Mouse (Mus musculus) layer of hippocampus, adult 9-11 months (tissue): Measurements from ENCODE around the gene Ttc21a.

Experiments used
- DNase-seq: peaks from one replicate; pipeline ENCODE4 v3.0.0; 2022

The Ttc21a gene

DNA sequence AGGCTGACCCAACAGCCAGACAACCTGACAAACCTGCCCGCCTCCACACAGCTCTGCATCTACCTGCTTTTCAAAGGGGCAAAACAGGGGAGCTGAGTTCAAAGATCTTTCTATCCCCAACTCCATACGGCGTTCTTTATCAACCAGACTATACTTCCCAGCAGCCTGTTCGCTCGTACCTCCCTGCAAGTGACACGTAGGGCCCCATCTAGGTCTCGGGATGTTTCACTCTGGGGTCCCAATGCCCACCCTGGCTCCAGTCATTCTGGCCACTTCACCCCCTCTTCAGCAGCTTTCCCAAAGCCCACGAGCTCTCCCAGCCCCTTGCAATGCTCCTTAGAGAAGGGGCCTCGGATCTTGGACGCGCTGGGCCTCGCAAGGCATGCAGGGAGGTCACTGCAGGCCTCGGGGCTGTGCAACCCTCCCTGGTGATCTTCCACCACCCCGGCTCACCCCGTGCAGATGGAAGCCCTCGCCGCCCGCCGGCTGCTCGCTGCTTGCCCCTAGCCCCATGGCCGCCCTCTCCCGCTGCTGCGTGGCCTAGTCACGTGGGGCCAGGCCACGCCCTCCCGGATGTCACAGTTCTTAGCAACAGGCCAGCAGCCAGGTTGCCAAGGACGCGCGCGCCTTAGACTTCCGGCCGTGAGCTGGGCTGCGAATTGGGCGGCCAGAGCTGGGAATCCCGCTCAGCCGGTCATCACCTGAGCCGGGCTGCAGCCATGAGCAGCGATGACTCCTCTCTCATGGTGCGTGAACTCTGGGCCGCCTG lies at the start of gene Ttc21a, which contains the start of gene Gorasp1:
Ttc21a (plus strand) TSS at position 602 of the 769 bp plus-strand sequence.
Gorasp1 (minus strand) TSS at position 561 of the 769 bp plus-strand sequence.
- peak; percentile 93 for DNase-seq

DNA sequence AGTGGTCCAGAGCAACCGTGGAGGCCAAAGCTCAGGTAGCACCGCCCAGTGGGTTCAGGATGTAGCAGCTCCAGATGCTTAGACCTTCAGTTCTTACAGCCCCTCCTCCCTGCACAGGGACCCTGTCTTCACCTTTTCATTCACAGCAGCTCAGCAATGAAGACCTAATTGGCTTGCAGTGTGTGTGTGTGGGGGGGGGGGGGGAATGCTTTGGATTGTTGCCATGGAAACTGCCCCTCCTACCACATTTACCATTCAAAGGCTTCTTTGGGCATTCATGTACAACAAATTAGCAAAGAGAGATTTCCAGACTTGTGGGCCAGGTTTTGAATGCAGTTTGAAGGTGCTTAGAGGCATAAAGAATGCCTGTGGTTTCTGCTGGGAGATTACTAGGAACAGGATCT lies 48.6 kb upstream of the Ttc21a start:
- no peak for DNase-seq

DNA sequence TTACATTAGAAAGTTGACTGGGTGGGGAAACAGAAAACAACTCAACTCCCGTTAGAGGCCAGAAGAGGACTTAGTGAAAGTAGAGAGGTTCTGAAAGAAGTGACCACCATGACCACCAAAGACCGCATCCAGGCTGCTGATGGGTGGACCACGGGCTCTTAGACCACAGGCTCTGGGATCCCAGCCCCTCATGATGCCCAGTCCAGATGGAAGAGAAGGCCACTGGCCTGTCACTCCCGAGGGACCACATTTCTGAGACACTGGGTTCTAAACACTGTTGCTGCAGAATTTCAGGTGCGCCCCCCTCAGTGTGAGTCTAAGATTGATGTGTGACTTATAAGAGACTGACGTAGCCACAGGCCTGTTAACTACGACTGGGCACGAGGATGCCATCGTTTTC lies 48.0 kb upstream of the Ttc21a start:
- no peak for DNase-seq

DNA sequence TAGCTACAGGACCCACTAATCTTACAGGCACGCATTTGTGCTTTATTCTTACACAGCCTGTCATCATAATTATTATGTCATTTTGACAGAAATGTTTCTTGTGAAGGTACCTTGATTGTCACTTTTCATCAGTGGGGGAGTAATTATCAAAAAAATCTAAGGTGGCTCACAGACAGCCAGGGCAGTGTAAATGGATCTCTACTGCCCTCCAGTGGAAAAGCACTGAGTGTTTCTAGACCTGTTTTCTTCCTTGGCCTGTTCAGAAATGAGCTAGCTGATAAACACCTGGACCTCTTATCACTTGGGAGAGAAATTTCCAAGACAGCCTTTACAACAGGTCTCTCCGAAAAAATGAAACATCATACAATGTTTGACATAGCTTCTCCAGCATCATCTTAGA lies 46.7 kb upstream of the Ttc21a start:
- DNase-seq, result peak; percentile 32

DNA sequence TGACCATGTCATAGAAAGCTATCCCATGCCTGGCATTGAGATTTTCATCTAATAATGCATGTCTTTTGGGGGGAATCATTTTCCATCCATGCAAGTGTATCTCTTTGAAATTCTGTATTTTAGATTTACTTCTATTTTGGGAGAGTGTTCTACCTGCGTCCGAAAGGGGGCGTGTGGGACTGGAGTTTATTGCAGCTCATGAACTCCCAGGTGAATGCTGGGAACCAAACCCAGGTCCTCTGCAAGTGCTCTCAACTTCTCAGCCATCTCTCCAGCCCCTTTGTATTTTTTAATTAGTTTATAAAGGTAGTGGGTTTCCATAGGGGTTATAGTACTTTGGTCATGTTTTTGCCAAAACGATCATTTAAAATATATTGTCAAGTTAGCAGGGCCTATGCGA lies 43.5 kb upstream of the Ttc21a start:
- no peak for DNase-seq

DNA sequence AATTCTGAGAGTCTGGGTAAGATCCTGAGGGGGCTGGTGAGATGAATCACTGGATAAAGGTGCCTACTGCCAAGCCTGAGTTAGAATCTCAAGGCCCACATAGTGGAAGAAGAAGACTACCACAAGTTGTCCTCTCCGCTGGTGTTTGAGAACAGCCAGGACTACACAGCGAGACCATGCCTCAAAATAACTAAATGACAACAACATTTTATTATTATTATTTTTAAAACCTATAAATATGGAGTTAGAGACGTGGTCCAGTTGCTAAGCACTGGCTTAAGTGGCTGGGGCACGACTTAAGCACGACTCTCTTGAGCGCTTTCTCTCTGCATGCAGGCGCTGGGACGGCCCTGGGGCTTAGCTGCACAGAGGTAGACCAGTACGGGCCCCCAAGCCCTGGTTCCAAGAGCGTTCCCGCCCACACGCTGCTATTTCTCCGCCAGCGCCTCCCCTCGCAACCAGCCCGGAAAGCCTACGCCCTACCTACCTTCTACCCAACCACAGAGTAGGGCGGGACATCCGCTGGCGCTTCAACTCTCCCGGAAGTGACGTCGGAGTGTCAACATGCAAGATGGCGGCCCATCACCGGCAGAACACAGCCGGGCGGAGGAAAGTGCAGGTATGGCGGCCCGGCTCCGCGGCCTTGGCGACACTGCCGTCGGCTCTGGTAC lies 42.9 kb upstream of the Ttc21a start, which contains the start of gene Wdr48:
Wdr48 (plus strand) TSS at position 540 of the 671 bp plus-strand sequence.
- DNase-seq, result peak; percentile 98

DNA sequence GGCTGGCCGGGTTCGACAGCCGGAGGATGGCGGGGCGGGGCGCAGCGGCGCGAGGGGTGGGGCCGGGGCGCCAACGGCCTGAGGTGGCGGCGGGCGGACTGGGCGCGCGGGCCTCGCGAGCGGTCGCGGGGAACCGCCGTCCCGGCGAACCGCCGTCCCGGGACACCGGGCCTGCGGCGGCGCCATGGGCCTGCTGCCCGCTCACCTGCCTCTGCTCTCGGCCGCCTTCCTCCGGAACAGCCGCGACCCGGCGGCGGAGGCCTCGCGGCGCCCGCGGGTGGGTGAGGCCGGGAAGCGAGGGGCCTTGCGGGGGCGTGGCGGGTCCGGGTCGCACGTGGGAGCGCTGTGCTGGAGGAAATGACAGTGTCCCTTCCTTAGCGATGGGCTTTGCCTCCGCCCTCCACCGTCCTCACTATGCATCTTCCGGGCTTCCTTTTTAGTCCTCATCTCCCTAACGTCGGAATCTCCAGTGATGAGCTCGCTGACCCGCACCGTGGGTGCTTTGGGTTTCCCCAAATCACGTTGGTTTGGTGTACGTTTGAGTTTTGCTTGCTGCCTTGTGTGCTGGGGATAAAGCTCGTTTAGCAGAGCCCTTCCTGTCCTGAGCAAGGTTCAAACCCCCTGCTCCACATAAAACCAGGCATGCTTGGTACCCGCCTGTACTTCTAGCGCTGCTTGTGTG lies 42.2 kb upstream of the Ttc21a start:
- peak; percentile 10 for DNase-seq

DNA sequence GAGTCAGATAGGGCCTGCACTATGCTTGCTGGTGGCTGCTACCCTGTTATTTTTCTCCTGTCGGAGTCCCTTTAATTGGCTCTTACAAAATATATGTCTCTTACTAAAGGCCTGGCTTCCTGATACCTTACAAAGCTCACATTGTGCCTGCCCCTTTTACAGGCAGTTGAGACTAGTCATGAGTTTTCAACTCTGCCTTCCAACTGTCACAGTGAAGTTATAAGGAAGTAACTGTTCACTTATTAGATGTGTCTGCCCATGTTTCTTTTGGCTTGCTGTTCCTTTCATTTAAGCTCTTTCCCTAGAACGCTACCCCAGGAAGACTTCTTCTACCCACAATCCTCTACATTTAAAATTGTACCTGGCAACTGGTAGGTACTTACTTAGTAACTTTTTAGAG lies 38.0 kb upstream of the Ttc21a start:
- no peak for DNase-seq

DNA sequence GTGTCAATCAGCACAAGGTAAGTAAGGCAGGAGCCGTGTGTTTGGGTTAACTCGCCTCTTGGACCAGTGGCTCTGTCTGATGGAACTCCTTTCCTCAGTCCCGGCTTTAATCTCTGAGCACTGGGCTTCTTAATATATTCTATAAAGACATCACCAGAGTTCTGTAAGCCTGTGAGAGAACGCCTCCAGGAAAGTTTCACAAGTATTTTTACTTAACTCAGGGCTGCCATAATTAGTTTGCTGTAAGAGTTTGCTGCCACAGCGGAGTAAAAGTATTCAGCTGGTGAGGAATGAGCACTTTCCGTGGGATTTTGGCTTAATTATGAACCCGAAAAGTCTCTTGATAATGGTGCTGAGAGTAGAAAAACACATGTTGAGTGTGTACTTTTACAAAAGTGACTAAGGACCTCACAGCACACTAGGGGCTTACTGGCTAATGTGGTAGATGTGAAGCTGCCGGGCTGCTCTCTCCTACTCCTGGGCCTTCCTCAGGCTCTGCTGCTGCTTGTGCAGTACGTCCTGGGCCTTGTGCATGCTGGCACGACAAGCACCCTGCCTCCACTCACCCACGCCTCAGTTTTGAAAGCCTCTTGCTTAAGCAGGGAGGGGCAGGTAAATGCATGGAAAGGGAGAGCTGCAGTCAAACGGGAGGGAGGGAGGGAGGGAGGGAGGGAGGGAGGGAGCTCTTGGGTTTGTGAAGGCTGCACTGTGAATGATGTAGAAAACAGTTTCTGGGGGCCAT lies 34.8 kb upstream of the Ttc21a start:
- no peak for DNase-seq

DNA sequence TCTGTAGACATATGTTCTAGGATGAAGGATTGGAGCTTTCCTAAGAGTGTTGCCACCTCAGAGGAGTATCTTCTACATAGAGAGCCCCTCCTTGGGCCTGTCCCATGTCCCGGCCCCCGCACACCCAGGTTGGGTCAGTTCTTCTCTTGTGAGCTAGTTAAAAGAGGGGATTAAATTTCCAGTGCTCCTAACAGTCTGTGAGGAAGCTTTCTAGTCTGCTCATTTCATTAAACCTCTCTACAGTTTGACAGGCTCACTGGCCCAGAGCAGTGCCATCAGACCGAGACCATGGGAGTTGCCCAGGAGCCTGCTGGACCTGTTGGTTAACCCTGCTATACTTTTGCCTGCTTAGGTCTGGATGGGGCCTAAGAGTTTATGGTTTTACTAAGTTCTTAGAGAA lies 28.7 kb upstream of the Ttc21a start:
- no peak for DNase-seq

DNA sequence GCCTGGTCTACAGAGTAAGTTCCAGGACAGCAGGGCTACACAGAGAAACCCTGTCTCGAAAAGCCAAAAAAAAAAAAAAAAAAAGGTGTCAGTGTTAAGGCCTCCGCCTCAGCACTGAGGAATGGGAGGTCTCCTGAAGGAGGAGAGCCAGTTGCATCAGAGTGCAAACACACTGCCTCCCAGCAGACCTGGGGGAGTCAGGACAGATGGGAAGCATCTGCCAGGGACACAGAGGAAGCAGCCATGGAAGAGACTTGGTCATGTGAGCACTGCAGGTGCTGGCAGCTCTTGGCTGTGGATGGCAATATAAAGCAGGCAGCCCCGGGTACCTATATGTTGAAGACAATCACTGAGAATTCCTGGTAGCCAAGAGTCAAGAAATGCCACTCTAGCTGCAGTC lies 27.5 kb upstream of the Ttc21a start:
- peak; percentile 55 for DNase-seq

DNA sequence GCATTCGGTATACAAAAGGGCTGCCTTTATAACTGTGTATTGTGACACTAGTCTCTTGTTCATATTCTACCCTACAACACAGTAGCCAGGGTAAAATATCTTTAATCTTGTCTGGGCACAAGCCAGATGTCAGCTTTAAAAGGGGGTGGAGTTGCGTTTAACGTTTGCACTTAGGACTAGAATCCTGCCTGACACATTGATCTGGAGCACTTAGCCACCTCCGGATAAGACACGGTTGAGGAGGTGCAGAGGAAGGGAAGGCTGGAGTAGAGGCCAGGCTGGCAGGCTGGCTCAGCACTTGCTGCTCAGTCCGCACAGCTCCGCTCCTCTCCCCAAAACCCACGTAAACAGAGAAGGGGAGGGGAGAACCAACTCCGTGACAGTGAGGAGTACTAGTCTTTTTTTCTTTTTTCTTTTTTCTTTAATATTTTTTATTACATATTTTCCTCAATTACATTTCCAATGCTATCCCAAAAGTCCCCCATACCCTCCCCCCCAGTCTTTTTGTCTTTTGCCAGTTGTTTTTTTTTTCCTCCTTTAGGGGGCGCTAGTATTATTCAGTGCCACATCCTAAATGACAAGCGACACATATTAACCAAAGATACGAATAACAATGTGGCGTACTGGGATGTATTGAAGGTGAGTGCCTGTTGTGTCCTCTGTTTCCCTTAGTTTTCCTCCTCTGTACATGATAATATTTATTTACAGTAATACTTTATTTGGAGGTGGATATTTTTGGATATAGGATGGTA lies 24.1 kb upstream of the Ttc21a start:
- no peak for DNase-seq

DNA sequence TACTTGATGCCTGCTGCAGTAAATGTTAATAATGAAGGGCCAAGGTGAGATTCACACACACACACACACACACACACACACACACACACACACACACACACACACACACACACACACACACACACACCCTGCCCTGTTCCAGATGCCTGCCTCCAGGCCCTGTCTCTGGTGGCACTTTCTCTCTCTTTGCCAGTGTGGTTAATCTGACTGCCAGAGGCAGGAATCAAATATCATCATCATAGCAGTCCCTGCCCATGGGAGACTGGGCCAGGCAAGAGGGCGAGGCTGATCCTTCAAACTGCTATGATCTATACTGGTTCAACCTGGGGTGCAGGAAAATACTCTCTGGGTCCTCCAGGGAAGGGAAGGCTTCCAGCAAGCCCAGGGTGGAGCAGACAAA lies 17.5 kb upstream of the Ttc21a start:
- DNase-seq, result no peak

DNA sequence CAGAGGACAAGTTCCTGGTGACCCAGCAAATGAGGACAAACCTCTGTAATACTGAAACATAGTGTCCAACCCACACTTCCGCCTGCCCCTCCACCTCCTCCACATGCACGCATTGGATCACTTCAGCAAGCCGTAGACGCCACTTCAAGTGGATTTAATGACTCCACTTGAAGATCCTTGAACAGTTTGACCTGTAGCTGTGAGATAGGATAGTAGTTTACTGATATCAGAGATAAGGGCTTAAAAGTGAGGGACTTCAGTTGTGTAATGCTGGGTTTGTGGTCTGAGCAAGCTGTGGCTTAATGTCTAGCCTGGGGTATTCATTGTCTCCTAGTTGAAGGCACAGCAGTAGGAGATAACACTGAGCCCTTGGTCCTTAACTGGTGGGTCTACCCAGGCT lies 13.9 kb upstream of the Ttc21a start:
- DNase-seq, result no peak

DNA sequence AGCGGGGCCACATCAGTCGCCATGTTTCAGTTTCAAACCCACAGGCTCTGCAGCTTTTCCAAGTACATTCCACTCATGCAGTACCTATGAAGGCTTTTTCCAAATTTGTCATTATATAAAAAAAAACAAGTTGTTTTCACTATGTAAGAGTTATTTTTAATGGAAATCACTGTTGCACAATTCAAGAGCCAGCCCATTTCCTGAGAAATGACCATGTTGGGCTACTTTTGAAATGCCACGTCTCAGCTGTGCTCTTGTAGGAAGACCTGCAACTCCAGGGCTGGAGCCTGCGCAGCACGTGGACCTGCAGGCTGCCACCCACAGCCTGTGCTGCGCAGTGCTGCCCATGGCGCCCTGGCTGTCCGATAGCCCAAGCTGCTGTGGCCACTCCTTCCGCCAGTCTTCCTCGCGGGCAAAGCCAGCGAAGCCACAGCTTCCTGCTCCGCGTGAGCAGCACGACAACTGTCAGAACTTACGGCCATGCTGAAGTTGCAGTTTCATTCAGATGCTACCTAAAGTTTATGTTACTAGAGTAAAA lies 12.2 kb upstream of the Ttc21a start:
- peak; percentile 34 for DNase-seq

DNA sequence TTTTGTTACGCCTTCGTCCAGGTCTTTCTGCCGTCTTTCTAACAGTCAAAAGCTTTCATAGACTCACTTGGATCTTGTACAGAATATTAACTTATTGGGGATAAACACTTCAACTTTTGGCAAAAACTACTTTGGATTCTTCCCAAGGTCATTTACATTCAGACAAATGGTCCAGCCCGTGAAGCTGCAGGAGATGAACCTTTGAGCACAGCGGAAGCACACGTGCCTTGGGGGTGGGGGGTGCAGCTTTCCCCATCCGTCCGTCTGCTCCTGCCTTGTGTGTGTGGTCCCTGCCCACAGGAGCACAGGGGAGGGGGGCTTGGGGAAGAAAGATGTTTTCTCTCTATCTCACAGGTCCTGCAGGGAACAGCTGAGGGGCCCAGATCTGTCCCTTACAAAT lies 11.7 kb upstream of the Ttc21a start:
- no peak for DNase-seq

DNA sequence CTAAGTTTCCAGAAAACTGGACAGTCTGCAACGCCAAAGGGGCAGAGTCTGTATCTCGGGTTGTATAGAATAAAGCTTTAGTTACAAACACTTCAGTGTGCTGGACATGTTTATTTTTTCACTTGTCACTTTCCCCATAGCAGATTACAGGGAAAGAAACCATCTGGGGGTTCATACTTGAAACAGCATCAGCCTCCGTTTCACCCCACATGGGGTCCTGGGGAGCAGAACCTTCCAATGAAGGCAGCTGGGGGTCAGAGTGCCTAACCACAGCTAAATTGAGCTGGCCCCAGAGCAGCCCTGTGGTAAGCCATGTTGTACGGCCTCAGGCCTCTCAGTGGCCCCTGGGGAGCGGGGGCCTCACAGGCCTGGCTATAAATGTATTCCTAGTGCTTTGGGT lies 10.9 kb upstream of the Ttc21a start:
- no peak for DNase-seq

DNA sequence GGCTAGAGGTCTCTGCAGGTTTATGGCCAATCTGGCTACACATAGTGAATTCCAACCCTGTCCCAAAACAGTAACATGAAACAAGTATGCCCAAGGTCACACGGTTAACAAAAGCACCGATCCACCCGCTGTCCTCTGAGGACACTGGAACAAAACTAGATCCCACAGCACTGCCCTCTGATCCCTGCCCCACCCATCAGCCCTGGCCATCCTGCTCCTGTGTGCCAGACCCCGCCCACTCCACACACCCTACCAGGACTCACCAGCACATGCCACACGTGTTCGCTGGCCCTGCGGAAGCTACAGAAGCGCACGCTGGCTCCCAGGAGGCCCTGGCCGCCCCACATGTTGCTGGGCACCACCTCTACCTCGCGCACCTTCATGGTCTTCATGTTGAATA lies 5.0 kb upstream of the Ttc21a start:
- DNase-seq, result no peak

DNA sequence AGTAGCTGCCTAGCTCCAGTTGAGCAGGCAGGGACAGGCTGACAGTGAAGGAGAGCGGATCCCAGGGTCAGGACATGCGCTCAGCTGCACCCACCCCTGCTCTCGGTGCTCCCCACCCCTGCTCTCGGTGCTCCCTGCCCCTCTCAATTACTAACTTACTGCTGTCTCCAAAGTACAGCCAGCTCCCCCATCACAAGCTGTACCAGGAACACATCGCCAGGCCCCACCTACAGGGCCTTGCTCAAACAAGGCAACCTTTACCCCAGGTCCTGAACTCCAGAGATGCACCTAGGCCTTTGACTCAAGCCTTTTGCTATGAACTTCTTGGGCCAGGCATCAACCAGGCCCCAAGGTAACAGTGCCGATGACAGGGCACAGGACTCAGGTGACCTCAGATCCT lies 3.7 kb upstream of the Ttc21a start:
- DNase-seq, result no peak

DNA sequence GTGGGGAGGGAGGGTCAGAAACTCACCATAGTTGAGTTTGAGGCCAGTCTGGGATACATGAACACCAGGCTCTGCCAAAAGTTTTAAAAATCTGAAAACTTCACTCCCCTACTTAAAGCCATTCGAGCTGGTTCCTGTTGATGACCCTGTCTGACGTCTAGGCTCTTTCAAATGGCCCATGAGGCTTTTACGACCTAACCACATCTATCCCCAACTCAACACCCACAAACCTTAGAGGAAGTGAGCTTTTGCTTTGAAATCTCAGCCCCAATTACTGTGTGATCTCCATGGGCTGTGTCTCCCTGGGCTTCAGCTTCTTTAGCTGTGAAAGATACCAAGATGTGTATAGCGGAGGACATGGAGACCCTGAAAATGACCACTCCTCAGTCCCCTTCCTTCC lies 1.1 kb downstream of the Ttc21a start:
- no peak for DNase-seq

DNA sequence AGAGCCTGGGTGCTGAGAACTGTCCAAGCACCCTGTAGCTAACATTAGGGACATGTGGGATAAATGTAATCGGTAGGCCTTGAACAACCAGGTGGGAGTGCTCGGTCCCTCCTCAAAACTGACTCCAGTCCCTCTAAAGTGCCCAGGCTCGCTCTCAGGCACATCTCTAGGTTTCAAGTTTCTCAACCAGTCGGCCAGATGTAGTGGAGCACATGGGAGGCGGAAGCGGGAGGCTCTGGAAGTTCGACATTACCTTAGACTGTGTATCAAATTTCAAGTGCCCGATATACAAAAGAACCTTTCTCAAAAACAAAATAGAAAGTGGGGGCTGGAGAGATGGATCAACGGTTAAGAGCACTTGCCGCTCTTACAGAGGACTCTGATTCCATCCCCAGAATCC lies 2.2 kb downstream of the Ttc21a start:
- no peak for DNase-seq

DNA sequence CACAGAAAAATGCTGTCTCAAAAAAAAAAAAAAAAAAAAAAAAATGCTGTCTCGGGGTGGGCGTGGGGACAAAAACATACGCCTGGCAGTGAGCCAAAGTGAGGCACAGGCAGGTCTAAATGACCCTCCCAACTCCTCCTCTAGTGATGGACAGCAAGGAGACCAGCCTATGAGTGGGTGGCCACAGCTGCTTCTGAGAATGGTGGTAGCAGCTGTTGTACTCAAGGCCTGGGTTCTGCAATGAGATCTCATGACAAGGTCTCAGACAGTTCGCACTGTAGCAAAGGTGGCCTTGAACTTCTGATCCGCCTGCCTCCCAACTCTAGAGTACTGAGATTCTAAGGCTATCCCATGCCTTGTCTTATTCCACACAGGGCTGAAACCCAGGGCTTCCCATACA lies 4.0 kb downstream of the Ttc21a start:
- DNase-seq, result no peak
